Mouse (Mus musculus): ENCODE measurements around the gene Gm17027. TPM values are rescaled to one million over a fixed set of nuclear protein-coding genes. Genes with fewer than 3 reads are reported as not detected.
"Not testable (repeated sequence)": the region's sequence is repeated elsewhere in the genome, so short reads cannot be mapped to it uniquely, and the experiment has no call there.

The Gm17027 gene
- polyA plus RNA-seq (2012; ENCODE audit: insufficient read depth, insufficient read length, missing spikeins) = not detected in 2 replicates

- not testable (repeated sequence) for H3K4me3 ChIP-seq (ENCODE audit: insufficient read depth, low read length); H3K4me1 ChIP-seq (ENCODE audit: control insufficient read depth, insufficient read depth, low read length); H3K27ac ChIP-seq (ENCODE audit: insufficient read depth, low read depth, low read length)
Observed at GRCm38 (mm10) chr14:42162522-42162921, at the start of gene Gm17027. Gene Gm17027, minus strand, starts transcription at chr14:42162622.

GRCm38 (mm10) chr14:42190691-42191090, 28.3 kb upstream of the Gm17027 start, which contains the start of gene Gm3573:
Gene Gm3573, minus strand, starts transcription at chr14:42190791.
- H3K27ac ChIP-seq (ENCODE audit: insufficient read depth, low read depth, low read length); H3K4me3 ChIP-seq (ENCODE audit: insufficient read depth, low read length); H3K4me1 ChIP-seq (ENCODE audit: control insufficient read depth, insufficient read depth, low read length): not testable (repeated sequence)

GRCm38 (mm10) chr14:42183936-42184335, 21.5 kb upstream of the Gm17027 start:
- H3K4me1 ChIP-seq (ENCODE audit: control insufficient read depth, insufficient read depth, low read length); H3K27ac ChIP-seq (ENCODE audit: insufficient read depth, low read depth, low read length); H3K4me3 ChIP-seq (ENCODE audit: insufficient read depth, low read length): not testable (repeated sequence)

GRCm38 (mm10) chr14:42134571-42134970, 27.9 kb downstream of the Gm17027 start:
- not testable (repeated sequence) for H3K4me1 ChIP-seq (ENCODE audit: control insufficient read depth, insufficient read depth, low read length); H3K27ac ChIP-seq (ENCODE audit: insufficient read depth, low read depth, low read length); H3K4me3 ChIP-seq (ENCODE audit: insufficient read depth, low read length)

- H3K4me1 ChIP-seq (ENCODE audit: control insufficient read depth, insufficient read depth, low read length); H3K27ac ChIP-seq (ENCODE audit: insufficient read depth, low read depth, low read length); H3K4me3 ChIP-seq (ENCODE audit: insufficient read depth, low read length): not testable (repeated sequence)
Observed at GRCm38 (mm10) chr14:42133806-42134205, 28.6 kb downstream of the Gm17027 start.

GRCm38 (mm10) chr14:42117269-42117668, 45.2 kb downstream of the Gm17027 start, which contains the start of gene Gm7951:
Gene Gm7951, minus strand, starts transcription at chr14:42117369.
- H3K4me1 ChIP-seq (ENCODE audit: control insufficient read depth, insufficient read depth, low read length); H3K27ac ChIP-seq (ENCODE audit: insufficient read depth, low read depth, low read length); H3K4me3 ChIP-seq (ENCODE audit: insufficient read depth, low read length): not testable (repeated sequence)

Other genes starting within 250 kb of the Gm17027 start
- gene 1700049E17Rik1, start 237.7 kb downstream of the Gm17027 start, polyA plus RNA-seq (2012; ENCODE audit: insufficient read depth, insufficient read length, missing spikeins) = not detected in 2 replicates
- not detected in 2 replicates for gene 1700024B05Rik, start 218.6 kb downstream of the Gm17027 start, polyA plus RNA-seq (2012; ENCODE audit: insufficient read depth, insufficient read length, missing spikeins)
- gene Gm6401, start 194.7 kb downstream of the Gm17027 start, polyA plus RNA-seq (2012; ENCODE audit: insufficient read depth, insufficient read length, missing spikeins) = not detected in 2 replicates
- not detected in 2 replicates for gene Gm3543, start 179.3 kb downstream of the Gm17027 start, polyA plus RNA-seq (2012; ENCODE audit: insufficient read depth, insufficient read length, missing spikeins)
- not detected in 2 replicates for gene Gm7951, start 45.3 kb downstream of the Gm17027 start, polyA plus RNA-seq (2012; ENCODE audit: insufficient read depth, insufficient read length, missing spikeins)
- not detected in 2 replicates for gene Gm3573, start 28.2 kb upstream of the Gm17027 start, polyA plus RNA-seq (2012; ENCODE audit: insufficient read depth, insufficient read length, missing spikeins)
- gene Gm17026, start 97.4 kb upstream of the Gm17027 start, polyA plus RNA-seq (2012; ENCODE audit: insufficient read depth, insufficient read length, missing spikeins) = not detected in 2 replicates
- gene Gm9611, start 134.7 kb upstream of the Gm17027 start, polyA plus RNA-seq (2012; ENCODE audit: insufficient read depth, insufficient read length, missing spikeins) = not detected in 2 replicates
- gene Gm7995, start 147.6 kb upstream of the Gm17027 start, polyA plus RNA-seq (2012; ENCODE audit: insufficient read depth, insufficient read length, missing spikeins) = not detected in 2 replicates